Mouse (Mus musculus) ES-Bruce4 (cell line): ENCODE measurements around the gene Cd80. TPM values are rescaled to one million over a fixed set of nuclear protein-coding genes. Genes with fewer than 3 reads are reported as not detected.
"Not testable (repeated sequence)": the region's sequence is repeated elsewhere in the genome, so short reads cannot be mapped to it uniquely, and the experiment has no call there.

Experiments
- H3K27ac ChIP-seq: 2 replicates; pipeline ENCODE4 v1.5.1; 2012; ENCODE audit warnings: low read length, inconsistent platforms; ENCODE audit not compliant: insufficient read depth
- H3K27me3 ChIP-seq: 2 replicates; pipeline ENCODE4 v1.6.1; 2012; ENCODE audit warnings: mild to moderate bottlenecking, low read length, inconsistent platforms; ENCODE audit not compliant: control insufficient read depth, poor library complexity, insufficient read depth, severe bottlenecking
- H3K36me3 ChIP-seq: 2 replicates; pipeline ENCODE4 v1.6.1; 2012; ENCODE audit warnings: inconsistent platforms, mild to moderate bottlenecking, low read length, moderate library complexity; ENCODE audit not compliant: control insufficient read depth, poor library complexity, insufficient read depth, severe bottlenecking
- H3K4me1 ChIP-seq: one replicate; pipeline ENCODE4 v1.8.1; 2011; ENCODE audit warnings: low read length; ENCODE audit not compliant: control insufficient read depth, insufficient read depth
- H3K4me3 ChIP-seq: 2 replicates; pipeline ENCODE4 v1.5.1; 2011; ENCODE audit warnings: low read depth, mild to moderate bottlenecking, low read length
- H3K9ac ChIP-seq: 2 replicates; pipeline ENCODE4 v1.6.1; 2012; ENCODE audit warnings: low read depth, mild to moderate bottlenecking, inconsistent platforms; ENCODE audit not compliant: poor library complexity, severe bottlenecking
- H3K9me3 ChIP-seq: replicated peaks from 2 replicates; pipeline ENCODE4 v1.6.1; 2012; ENCODE audit warnings: mild to moderate bottlenecking, low read length, inconsistent platforms; ENCODE audit not compliant: control insufficient read depth, poor library complexity, insufficient read depth, severe bottlenecking
- CTCF ChIP-seq: IDR thresholded peaks from one replicate; pipeline ENCODE4 v1.8.1; 2011; ENCODE audit warnings: low read depth, low read length
- EP300 ChIP-seq: IDR thresholded peaks from 2 replicates; pipeline ENCODE4 v1.6.1; 2011; ENCODE audit warnings: low read depth, low read length; ENCODE audit not compliant: insufficient read depth
- POLR2A ChIP-seq: IDR thresholded peaks from one replicate; pipeline ENCODE4 v1.8.1; 2011; ENCODE audit warnings: low read length; ENCODE audit not compliant: insufficient read depth
- polyA plus RNA-seq: library from polyadenylated mRNA; stranded (reverse); fragments of >200 nt; gene quantifications from 2 replicates; pipeline ENCODE4 v1.2.4, GENCODE M21; 2011; ENCODE audit warnings: low read depth; ENCODE audit not compliant: missing spikeins, insufficient read depth, insufficient read length

Cd80 gene
- polyA plus RNA-seq, 1 experiment = 1.3 TPM

DNA sequence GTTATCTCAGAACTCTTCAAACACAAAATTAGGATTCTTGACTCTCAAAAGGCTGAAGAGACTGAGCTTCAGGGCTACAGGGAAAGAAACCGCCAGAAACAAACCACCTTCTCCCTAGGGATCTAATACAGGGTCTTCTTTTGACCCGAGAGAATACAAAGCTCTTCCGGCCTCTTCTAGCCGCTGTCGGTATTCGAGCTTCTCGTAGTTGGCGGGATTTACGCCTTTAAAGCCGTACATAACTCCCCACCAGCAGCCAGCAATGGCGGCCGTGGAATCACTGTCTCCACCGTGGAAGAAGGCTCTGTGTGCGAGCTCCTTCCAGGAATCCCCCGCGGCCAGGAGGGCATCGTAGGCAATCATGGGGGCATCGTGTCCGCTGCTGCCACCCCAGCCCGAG, 9.8 kb upstream of the Cd80 start:
- Histone ChIP-seq H3K9ac (no peak overlapping the region), H3K36me3 (peaks cover 34% of the 10 kb centered on the region), H3K4me1 (peaks cover 1% of the 10 kb centered on the region), H3K27ac (peak overlapping the region; percentile 4; the same call in 1 of the 2 replicates), H3K4me3 (no peak overlapping the region), H3K9me3 (peaks cover 19% of the 10 kb centered on the region), H3K27me3 (no peaks in the 10 kb centered on the region)
- TF ChIP-seq POLR2A (no peak), CTCF (no peak), EP300 (no peak)

- H3K4me3 ChIP-seq, H3K4me1 ChIP-seq, H3K27me3 ChIP-seq, H3K27ac ChIP-seq, H3K9ac ChIP-seq: not testable (repeated sequence)
- Histone ChIP-seq H3K36me3 (peaks cover 34% of the 10 kb centered on the region), H3K9me3 (peaks cover 19% of the 10 kb centered on the region)
Measured at GRCm38 (mm10) chr16:38446141-38446540, 9.2 kb upstream of the Cd80 start.

DNA sequence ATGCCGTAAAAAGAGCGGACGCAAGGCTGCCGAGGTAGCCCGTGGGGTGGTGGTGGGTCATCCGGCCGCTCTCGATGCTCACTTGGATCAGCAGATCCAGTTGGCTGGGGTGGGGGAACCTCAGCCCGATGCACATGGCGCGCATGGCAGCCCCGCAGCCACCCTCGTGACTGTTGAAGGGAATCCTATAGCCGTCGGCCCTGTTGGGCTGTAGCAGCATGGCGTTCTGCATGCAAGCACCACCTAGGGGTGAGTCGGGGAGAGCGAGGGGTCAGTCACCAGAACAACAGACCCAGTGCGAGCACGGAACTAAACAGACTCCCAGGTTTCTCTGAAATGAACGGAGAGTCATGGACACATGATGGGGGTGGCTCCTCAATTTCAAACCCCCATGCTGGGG, 8.0 kb upstream of the Cd80 start:
- TF ChIP-seq CTCF (peak; percentile 46), EP300 (no peak)
- H3K4me3 ChIP-seq = no peak overlapping the region
- peaks cover 1% of the 10 kb centered on the region for H3K4me1 ChIP-seq
- H3K36me3 ChIP-seq = peaks cover 34% of the 10 kb centered on the region
- H3K27me3 ChIP-seq = no peaks in the 10 kb centered on the region
- H3K9me3 ChIP-seq = peaks cover 19% of the 10 kb centered on the region
- H3K27ac ChIP-seq = no peak overlapping the region
- no peak overlapping the region for H3K9ac ChIP-seq

DNA sequence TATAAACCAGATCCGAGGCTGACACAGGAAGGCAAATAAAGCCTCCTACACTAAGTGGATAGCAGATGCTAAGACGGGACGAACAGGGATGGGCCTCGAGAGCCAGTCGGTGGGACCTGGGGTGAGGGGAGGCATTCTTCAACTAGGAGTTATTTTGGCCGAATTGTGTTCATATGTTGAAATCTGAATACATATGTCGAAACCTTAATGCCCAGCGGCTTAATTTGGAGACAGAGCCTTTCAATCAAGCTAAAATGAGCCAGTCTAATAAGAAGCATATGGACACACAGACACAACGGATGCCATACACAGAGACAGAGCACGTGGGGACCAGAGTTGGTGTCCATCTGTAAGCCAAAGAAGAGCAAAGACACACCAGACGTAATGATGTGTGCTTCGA, 6.9 kb upstream of the Cd80 start:
- TF ChIP-seq EP300 (no peak), POLR2A (no peak), CTCF (no peak)
- Histone ChIP-seq H3K27me3 (no peaks in the 10 kb centered on the region), H3K9me3 (peaks cover 19% of the 10 kb centered on the region), H3K9ac (no peak overlapping the region), H3K4me1 (peaks cover 1% of the 10 kb centered on the region), H3K4me3 (no peak overlapping the region), H3K27ac (no peak overlapping the region), H3K36me3 (peaks cover 34% of the 10 kb centered on the region)

- no peak overlapping the region for H3K9ac ChIP-seq
- H3K4me3 ChIP-seq = 0 out of 2 replicates have a peak overlapping the region, but pooled peaks have one; percentile 16
- H3K4me1 ChIP-seq = peaks cover 4% of the 10 kb centered on the region
Measured at GRCm38 (mm10) chr16:38450707-38451106, 4.7 kb upstream of the Cd80 start.

GRCm38 (mm10) chr16:38451421-38452205, 3.7 kb upstream of the Cd80 start:
- TF ChIP-seq POLR2A (no peak), EP300 (no peak), CTCF (no peak)
- Histone ChIP-seq H3K36me3 (peaks cover 15% of the 10 kb centered on the region), H3K9ac (peak overlapping the region; percentile 85), H3K4me1 (peaks cover 5% of the 10 kb centered on the region), H3K4me3 (peak overlapping the region; percentile 78), H3K27me3 (no peaks in the 10 kb centered on the region), H3K9me3 (peaks cover 2% of the 10 kb centered on the region; the same call in 1 of the 2 replicates), H3K27ac (peak overlapping the region; percentile 45)

More at GRCm38 (mm10) chr16:38450707-38451106, 4.7 kb upstream of the Cd80 start:
- no peak overlapping the region for H3K27ac ChIP-seq
- H3K36me3 ChIP-seq = peaks cover 21% of the 10 kb centered on the region
- TF ChIP-seq POLR2A (no peak), CTCF (no peak), EP300 (no peak)
- peaks cover 3% of the 10 kb centered on the region; the same call in 1 of the 2 replicates for H3K9me3 ChIP-seq
- no peaks in the 10 kb centered on the region for H3K27me3 ChIP-seq
